Mouse (Mus musculus): ENCODE data around the gene Grb2. TPM values are rescaled to one million over a fixed set of nuclear protein-coding genes. Genes with fewer than 3 reads are reported as not detected.
"Not testable (repeated sequence)": the region's sequence is repeated elsewhere in the genome, so short reads cannot be mapped to it uniquely, and the experiment has no call there.

Gene Grb2
- total RNA-seq, 2 experiments from 2014 or later, result 76.5 to 93.9 TPM

- intact Hi-C loops (cut with DNase I; ENCODE audit: low total_unique reads), result no loop called here
- no peak for DNase-seq
Measured at GRCm38 (mm10) chr11:115663676-115664335, 44.6 kb downstream of the Grb2 start.

GRCm38 (mm10) chr11:115660376-115660775 is 48.0 kb downstream of the Grb2 start:
- intact Hi-C loops (cut with DNase I; ENCODE audit: low total_unique reads), result no loop called here
- DNase-seq, result no peak

- no peak for DNase-seq
- intact Hi-C loops (cut with DNase I; ENCODE audit: low total_unique reads), result no loop called here
Measured at GRCm38 (mm10) chr11:115658521-115658920, 49.9 kb downstream of the Grb2 start.

- intact Hi-C loops (cut with DNase I; ENCODE audit: low total_unique reads), result no loop called here
- DNase-seq, result no peak
Measured at GRCm38 (mm10) chr11:115654128-115654527, 54.3 kb downstream of the Grb2 start.

GRCm38 (mm10) chr11:115653194-115653593 is 55.2 kb downstream of the Grb2 start:
- intact Hi-C loops (cut with DNase I; ENCODE audit: low total_unique reads), result no loop called here
- DNase-seq, result no peak

- intact Hi-C loops (cut with DNase I; ENCODE audit: low total_unique reads), result loop anchor here (2.0 kb wide), 1 partner anchor 59 kb away; no protein-coding TSS in a partner anchor
Measured at GRCm38 (mm10) chr11:115651680-115652079, 56.7 kb downstream of the Grb2 start.

GRCm38 (mm10) chr11:115649706-115650105 is 58.7 kb downstream of the Grb2 start:
- intact Hi-C loops (cut with DNase I; ENCODE audit: low total_unique reads), result loop anchor here (2.0 to 10.0 kb wide), 2 partner anchors 61 to 165 kb away; partner anchors contain the start of genes Caskin2 and Tsen54
- DNase-seq, result no peak

More at GRCm38 (mm10) chr11:115651680-115652079, 56.7 kb downstream of the Grb2 start:
- DNase-seq, result no peak

- DNase-seq, result peak; percentile 32
- intact Hi-C loops (cut with DNase I; ENCODE audit: low total_unique reads), result loop anchor here (10.0 kb wide), 1 partner anchor 167 kb away; the partner anchor contains the start of genes Caskin2 and Tsen54
Measured at GRCm38 (mm10) chr11:115647459-115647858, 60.9 kb downstream of the Grb2 start.

- DNase-seq, result no peak
- intact Hi-C loops (cut with DNase I; ENCODE audit: low total_unique reads), result loop anchor here (10.0 kb wide), 1 partner anchor 168 kb away; the partner anchor contains the start of genes Caskin2 and Tsen54
Measured at GRCm38 (mm10) chr11:115646439-115646838, 62.0 kb downstream of the Grb2 start.

- DNase-seq, result not testable (repeated sequence)
- intact Hi-C loops (cut with DNase I; ENCODE audit: low total_unique reads), result loop anchor here (2.0 to 10.0 kb wide), 2 partner anchors 71 to 169 kb away; partner anchors contain the start of genes Caskin2 and Tsen54
Measured at GRCm38 (mm10) chr11:115645498-115645897, 62.9 kb downstream of the Grb2 start.

- DNase-seq, result no peak
- intact Hi-C loops (cut with DNase I; ENCODE audit: low total_unique reads), result loop anchor here (2.0 to 10.0 kb wide), 2 partner anchors 72 to 170 kb away; partner anchors contain the start of genes Caskin2 and Tsen54
Measured at GRCm38 (mm10) chr11:115644308-115644707, 64.1 kb downstream of the Grb2 start.

GRCm38 (mm10) chr11:115643265-115643664 is 65.1 kb downstream of the Grb2 start:
- intact Hi-C loops (cut with DNase I; ENCODE audit: low total_unique reads), result loop anchor here (10.0 kb wide), 1 partner anchor 172 kb away; the partner anchor contains the start of genes Caskin2 and Tsen54
- DNase-seq, result no peak

- intact Hi-C loops (cut with DNase I; ENCODE audit: low total_unique reads), result loop anchor here (10.0 kb wide), 1 partner anchor 172 kb away; the partner anchor contains the start of genes Caskin2 and Tsen54
- DNase-seq, result no peak
Measured at GRCm38 (mm10) chr11:115642705-115643104, 65.7 kb downstream of the Grb2 start.

- intact Hi-C loops (cut with DNase I; ENCODE audit: low total_unique reads), result loop anchor here (10.0 kb wide), 1 partner anchor 173 kb away; the partner anchor contains the start of genes Caskin2 and Tsen54
- no peak for DNase-seq
Measured at GRCm38 (mm10) chr11:115641664-115642036, 66.7 kb downstream of the Grb2 start.

- no peak for DNase-seq
Measured at GRCm38 (mm10) chr11:115640978-115641663, 67.3 kb downstream of the Grb2 start.

GRCm38 (mm10) chr11:115640311-115640828 is 68.0 kb downstream of the Grb2 start:
- no peak for DNase-seq
- intact Hi-C loops (cut with DNase I; ENCODE audit: low total_unique reads), result loop anchor here (10.0 kb wide), 1 partner anchor 174 kb away; the partner anchor contains the start of genes Caskin2 and Tsen54

More at GRCm38 (mm10) chr11:115640978-115641663, 67.3 kb downstream of the Grb2 start:
- intact Hi-C loops (cut with DNase I; ENCODE audit: low total_unique reads), result loop anchor here (10.0 kb wide), 1 partner anchor 174 kb away; the partner anchor contains the start of genes Caskin2 and Tsen54

- intact Hi-C loops (cut with DNase I; ENCODE audit: low total_unique reads), result no loop called here
- DNase-seq, result no peak
Measured at GRCm38 (mm10) chr11:115639540-115639939, 68.9 kb downstream of the Grb2 start.

GRCm38 (mm10) chr11:115638498-115639409 is 69.6 kb downstream of the Grb2 start:
- intact Hi-C loops (cut with DNase I; ENCODE audit: low total_unique reads), result no loop called here
- no peak for DNase-seq

GRCm38 (mm10) chr11:115636960-115637359 is 71.4 kb downstream of the Grb2 start:
- intact Hi-C loops (cut with DNase I; ENCODE audit: low total_unique reads), result no loop called here
- DNase-seq, result no peak

Data from gastrocnemius, postnatal 14 days (tissue).